Mouse (Mus musculus) limb, embryonic 14.5 days (tissue): Measurements from ENCODE around the gene Cd69. TPM values are rescaled to one million over a fixed set of nuclear protein-coding genes. Genes with fewer than 3 reads are reported as not detected.

ENCODE experiments used
- ATAC-seq: fragments of 200-750 bp; cut with Nextera tagmentation; 2 replicates; pipeline ENCODE4 v1.8.0; 2017; ENCODE audit warnings: low read depth, moderate number of reproducible peaks, moderate TSS enrichment; ENCODE audit not compliant: low FRiP score
- DNase-seq: peaks from one replicate; pipeline ENCODE4 v3.0.0-alpha.2; 2015; ENCODE audit warnings: low spot score
- H3K27ac ChIP-seq: fragments of 300-500 bp; sonication (generic); replicated peaks from 2 replicates; pipeline ENCODE4 v1.5.1; 2014; ENCODE audit warnings: low read depth, mild to moderate bottlenecking, low read length, moderate library complexity, mixed read lengths
- H3K27me3 ChIP-seq: fragments of 300-500 bp; sonication (generic); 2 replicates; pipeline ENCODE4 v1.6.1; 2014; ENCODE audit warnings: low read length, mixed read lengths; ENCODE audit not compliant: control insufficient read depth, insufficient read depth
- H3K36me3 ChIP-seq: fragments of 300-500 bp; sonication (generic); 2 replicates; pipeline ENCODE4 v1.6.1; 2014; ENCODE audit warnings: mild to moderate bottlenecking, low read length, moderate library complexity, mixed read lengths; ENCODE audit not compliant: control insufficient read depth, insufficient read depth
- H3K4me1 ChIP-seq: fragments of 300-500 bp; sonication (generic); 2 replicates; pipeline ENCODE4 v1.6.1; 2014; ENCODE audit warnings: antibody characterized with exemption, low read length, mixed read lengths; ENCODE audit not compliant: control insufficient read depth, insufficient read depth
- H3K4me2 ChIP-seq: fragments of 300-500 bp; sonication (generic); replicated peaks from 2 replicates; pipeline ENCODE4 v1.6.1; 2014; ENCODE audit warnings: low read depth, mild to moderate bottlenecking, low read length, moderate library complexity; ENCODE audit not compliant: severe bottlenecking
- H3K4me3 ChIP-seq: fragments of 300-500 bp; sonication (generic); replicated peaks from 2 replicates; pipeline ENCODE4 v1.5.1; 2014; ENCODE audit warnings: low read length
- H3K9ac ChIP-seq: fragments of 300-500 bp; sonication (generic); 2 replicates; pipeline ENCODE4 v1.6.1; 2014; ENCODE audit warnings: mild to moderate bottlenecking, low read depth, low read length, moderate library complexity; ENCODE audit not compliant: severe bottlenecking
- H3K9me3 ChIP-seq: fragments of 300-500 bp; sonication (generic); 2 replicates; pipeline ENCODE4 v1.6.1; 2016; ENCODE audit warnings: low read length; ENCODE audit not compliant: control insufficient read depth
- POLR2A ChIP-seq: fragments of 200-500 bp; IDR thresholded peaks from 2 replicates; pipeline ENCODE4 v1.8.0; 2012; ENCODE audit warnings: inconsistent platforms, mild to moderate bottlenecking, moderate library complexity, borderline replicate concordance; ENCODE audit not compliant: insufficient read depth, insufficient read length; ENCODE audit errors: extremely low read depth
- WGBS: fragments of 180-500 bp; shearing (Covaris S2); extraction: QIAGEN DNeasy Blood & Tissue Kit; methylation state at CpG from one replicate; pipeline ENCODE4 v1.1.7; 2014; 5-methylcytosine and 5-hydroxymethylcytosine counted together
- polyA plus RNA-seq, 2 experiments: library from polyadenylated mRNA; depleted of rRNA in 1 of 2; stranded (reverse) in 1 of 2; unstranded in 1 of 2; fragments of >200 nt; fragmentation: Nextera tagmentation in 1 of 2; extraction: Ambion mirVana in 1 of 2; gene quantifications; 2 replicates each; pipeline versions ENCODE4 v1.2.1 to v1.2.3; 2012 to 2014

Cd69 gene
- polyA plus RNA-seq, 2 experiments = 0.13 to 0.39 TPM

GRCm38 (mm10) chr6:129223611-129224010 lies 51.6 kb downstream of the Cd69 start:
- H3K4me1 ChIP-seq = no peaks in the 10 kb centered on the region
- H3K36me3 ChIP-seq = no peaks in the 10 kb centered on the region
- H3K9me3 ChIP-seq = no peaks in the 10 kb centered on the region
- no peak for TF ChIP-seq POLR2A
- H3K27me3 ChIP-seq = no peaks in the 10 kb centered on the region
- WGBS = 71% methylated on average over 2 of the region's 2 CpGs
- no peak overlapping the region for H3K27ac ChIP-seq
- DNase-seq (no peak), ATAC-seq (no peak)
- no peak overlapping the region for H3K4me3 ChIP-seq
- no peak overlapping the region for H3K4me2 ChIP-seq
- H3K9ac ChIP-seq = no peak overlapping the region

DNA sequence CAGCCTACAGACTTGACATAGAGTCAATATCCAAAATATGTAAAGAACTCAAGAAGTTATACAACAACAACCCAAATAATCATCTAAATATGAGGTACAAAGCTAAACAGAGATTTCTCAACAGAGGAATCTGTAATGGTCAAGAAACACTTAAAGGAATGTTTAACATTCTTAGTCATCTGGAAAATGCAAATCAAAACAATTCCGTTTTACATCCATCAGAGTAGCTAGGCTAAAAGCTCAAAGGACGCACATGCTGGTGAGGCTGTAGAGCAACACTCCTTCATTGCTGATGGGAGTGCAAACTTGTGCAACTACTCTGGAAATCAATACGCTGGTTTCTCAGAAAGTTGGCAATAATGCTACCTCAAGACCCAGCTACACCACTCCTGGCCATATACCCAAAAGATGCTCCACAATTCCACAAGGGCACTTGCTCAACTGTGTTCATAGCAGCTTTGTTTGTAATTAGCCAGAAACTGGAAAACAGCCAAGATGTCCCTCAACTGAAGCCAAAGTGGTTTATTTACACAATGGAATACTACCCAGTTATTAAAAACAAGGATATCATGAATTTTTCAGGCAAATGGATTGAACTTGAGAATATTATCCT lies 52.9 kb downstream of the Cd69 start:
- WGBS = 93% methylated on average over 3 of the region's 3 CpGs
- H3K4me3 ChIP-seq = no peak overlapping the region
- no peaks in the 10 kb centered on the region for H3K4me1 ChIP-seq
- no peak overlapping the region for H3K4me2 ChIP-seq
- H3K36me3 ChIP-seq = no peaks in the 10 kb centered on the region
- ATAC-seq = no peak
- no peak for DNase-seq
- TF ChIP-seq POLR2A = no peak
- H3K9me3 ChIP-seq = no peaks in the 10 kb centered on the region
- H3K27ac ChIP-seq = no peak overlapping the region
- H3K27me3 ChIP-seq = no peaks in the 10 kb centered on the region
- H3K9ac ChIP-seq = no peak overlapping the region

DNA sequence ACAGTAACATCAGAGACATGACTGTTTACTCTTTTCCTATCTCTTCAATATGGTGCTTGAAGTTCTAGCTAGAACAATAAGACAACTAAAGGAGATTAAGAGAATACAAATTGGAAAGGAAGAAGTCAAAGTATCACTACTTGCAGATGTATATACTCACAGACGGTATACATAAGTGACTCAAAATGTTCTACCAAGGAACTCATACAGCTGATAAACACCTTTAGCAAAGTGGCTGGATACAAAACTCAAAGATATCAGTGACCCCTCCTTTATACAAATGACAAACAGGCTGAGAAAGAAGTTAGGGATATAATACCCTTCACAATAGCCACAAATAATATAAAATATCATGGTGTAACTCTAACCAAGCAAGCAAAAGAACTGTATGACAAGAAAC lies 54.2 kb downstream of the Cd69 start:
- Histone ChIP-seq H3K27ac (no peak overlapping the region), H3K36me3 (no peaks in the 10 kb centered on the region), H3K27me3 (no peaks in the 10 kb centered on the region), H3K4me2 (no peak overlapping the region), H3K9ac (no peak overlapping the region), H3K9me3 (no peaks in the 10 kb centered on the region), H3K4me1 (no peaks in the 10 kb centered on the region), H3K4me3 (no peak overlapping the region)
- ATAC-seq (no peak), DNase-seq (no peak)
- WGBS = 93% methylated on average over 1 of the region's 1 CpGs
- no peak for TF ChIP-seq POLR2A

GRCm38 (mm10) chr6:129219897-129220517 lies 55.2 kb downstream of the Cd69 start:
- no peak for TF ChIP-seq POLR2A
- ATAC-seq (no peak), DNase-seq (no peak)
- 71% methylated on average over 3 of the region's 3 CpGs for WGBS
- Histone ChIP-seq H3K9me3 (no peaks in the 10 kb centered on the region), H3K27me3 (no peaks in the 10 kb centered on the region), H3K9ac (no peak overlapping the region), H3K4me1 (no peaks in the 10 kb centered on the region), H3K4me3 (no peak overlapping the region), H3K36me3 (no peaks in the 10 kb centered on the region), H3K4me2 (no peak overlapping the region), H3K27ac (no peak overlapping the region)

GRCm38 (mm10) chr6:129218191-129218696 lies 57.0 kb downstream of the Cd69 start:
- H3K27me3 ChIP-seq = no peaks in the 10 kb centered on the region
- no peak overlapping the region for H3K4me2 ChIP-seq
- ATAC-seq (no peak), DNase-seq (no peak)
- 83% methylated on average over 5 of the region's 5 CpGs for WGBS
- no peak overlapping the region for H3K27ac ChIP-seq
- no peak overlapping the region for H3K4me3 ChIP-seq
- no peak overlapping the region for H3K9ac ChIP-seq
- no peaks in the 10 kb centered on the region for H3K36me3 ChIP-seq
- TF ChIP-seq POLR2A = no peak
- no peaks in the 10 kb centered on the region for H3K4me1 ChIP-seq
- H3K9me3 ChIP-seq = no peaks in the 10 kb centered on the region

Other genes starting within 250 kb of the Cd69 start
- gene Klrb1f, start 229.5 kb downstream of the Cd69 start, polyA plus RNA-seq (2012; rRNA removed) = 0.10 and 0.15 TPM in 2 replicates
- not detected in 2 replicates for gene Klrb1f, start 229.5 kb downstream of the Cd69 start, polyA plus RNA-seq (2014; fragmentation: Nextera tagmentation; extraction: Ambion mirVana)
- 0.05 and 0.06 TPM in 2 replicates for gene Clec2e, start 174.5 kb downstream of the Cd69 start, polyA plus RNA-seq (2012; rRNA removed)
- not detected in 2 replicates for gene Clec2e, start 174.5 kb downstream of the Cd69 start, polyA plus RNA-seq (2014; fragmentation: Nextera tagmentation; extraction: Ambion mirVana)
- 5.7 and 11.1 TPM in 2 replicates for gene Clec2d, start 94.8 kb downstream of the Cd69 start, polyA plus RNA-seq (2012; rRNA removed)
- gene Clec2d, start 94.8 kb downstream of the Cd69 start, polyA plus RNA-seq (2014; fragmentation: Nextera tagmentation; extraction: Ambion mirVana) = not detected in 2 replicates
- gene 4922502D21Rik, start 56.4 kb upstream of the Cd69 start, polyA plus RNA-seq (2012; rRNA removed) = not detected in 2 replicates
- gene 4922502D21Rik, start 56.4 kb upstream of the Cd69 start, polyA plus RNA-seq (2014; fragmentation: Nextera tagmentation; extraction: Ambion mirVana) = not detected in 2 replicates
- 0.69 and 1.1 TPM in 2 replicates for gene Clec12a, start 67.3 kb upstream of the Cd69 start, polyA plus RNA-seq (2012; rRNA removed)
- 1.5 and 1.9 TPM in 2 replicates for gene Clec12a, start 67.3 kb upstream of the Cd69 start, polyA plus RNA-seq (2014; fragmentation: Nextera tagmentation; extraction: Ambion mirVana)
- gene Clec12b, start 110.4 kb upstream of the Cd69 start, polyA plus RNA-seq (2012; rRNA removed) = 0.06 and 0.14 TPM in 2 replicates
- not detected in 2 replicates for gene Clec12b, start 110.4 kb upstream of the Cd69 start, polyA plus RNA-seq (2014; fragmentation: Nextera tagmentation; extraction: Ambion mirVana)
- 0.59 and 0.78 TPM in 2 replicates for gene Clec1b, start 121.9 kb upstream of the Cd69 start, polyA plus RNA-seq (2012; rRNA removed)
- gene Clec1b, start 121.9 kb upstream of the Cd69 start, polyA plus RNA-seq (2014; fragmentation: Nextera tagmentation; extraction: Ambion mirVana) = 1.2 and 1.3 TPM in 2 replicates
- gene Clec9a, start 133.4 kb upstream of the Cd69 start, polyA plus RNA-seq (2012; rRNA removed) = 0.08 and 0.13 TPM in 2 replicates
- gene Clec9a, start 133.4 kb upstream of the Cd69 start, polyA plus RNA-seq (2014; fragmentation: Nextera tagmentation; extraction: Ambion mirVana) = 0.07 and 0.19 TPM in 2 replicates
- gene Clec1a, start 176.6 kb upstream of the Cd69 start, polyA plus RNA-seq (2012; rRNA removed) = 0.97 and 1.3 TPM in 2 replicates
- gene Clec1a, start 176.6 kb upstream of the Cd69 start, polyA plus RNA-seq (2014; fragmentation: Nextera tagmentation; extraction: Ambion mirVana) = 2.5 and 3.1 TPM in 2 replicates
- 0.04 and 0.10 TPM in 2 replicates for gene Olr1, start 231.7 kb upstream of the Cd69 start, polyA plus RNA-seq (2012; rRNA removed)
- not detected in 2 replicates for gene Olr1, start 231.7 kb upstream of the Cd69 start, polyA plus RNA-seq (2014; fragmentation: Nextera tagmentation; extraction: Ambion mirVana)
- gene Tmem52b, start 237.1 kb upstream of the Cd69 start, polyA plus RNA-seq (2012; rRNA removed) = not detected in 2 replicates
- gene Tmem52b, start 237.1 kb upstream of the Cd69 start, polyA plus RNA-seq (2014; fragmentation: Nextera tagmentation; extraction: Ambion mirVana) = not detected in 2 replicates